Mouse (Mus musculus) forebrain, embryonic 13.5 days (tissue): ENCODE data around the gene Slc17a7. TPM values are rescaled to one million over a fixed set of nuclear protein-coding genes. Genes with fewer than 3 reads are reported as not detected.

Experiments
- ATAC-seq: fragments of 200-750 bp; cut with Nextera tagmentation; 2 replicates; pipeline ENCODE4 v1.8.0; 2017
- H3K27ac ChIP-seq: fragments of 300-500 bp; sonication (generic); 2 replicates; pipeline ENCODE4 v1.5.1; 2015; ENCODE audit warnings: inconsistent platforms, mild to moderate bottlenecking, moderate library complexity
- H3K27me3 ChIP-seq: fragments of 300-500 bp; sonication (generic); 2 replicates; pipeline ENCODE4 v1.6.1; 2015; ENCODE audit warnings: mild to moderate bottlenecking, inconsistent platforms
- H3K36me3 ChIP-seq: fragments of 300-500 bp; sonication (generic); 2 replicates; pipeline ENCODE4 v1.6.1; 2015; ENCODE audit warnings: mild to moderate bottlenecking, inconsistent platforms; ENCODE audit not compliant: poor library complexity, severe bottlenecking
- H3K4me1 ChIP-seq: fragments of 300-500 bp; sonication (generic); 2 replicates; pipeline ENCODE4 v1.6.1; 2015; ENCODE audit warnings: inconsistent platforms
- H3K4me2 ChIP-seq: fragments of 300-500 bp; sonication (generic); 2 replicates; pipeline ENCODE4 v1.6.1; 2015; ENCODE audit warnings: inconsistent platforms, mild to moderate bottlenecking, moderate library complexity
- H3K4me3 ChIP-seq: fragments of 300-500 bp; sonication (generic); 2 replicates; pipeline ENCODE4 v1.5.1; 2015; ENCODE audit warnings: mild to moderate bottlenecking, inconsistent platforms
- H3K9ac ChIP-seq: fragments of 300-500 bp; sonication (generic); 2 replicates; pipeline ENCODE4 v1.6.1; 2015; ENCODE audit warnings: mild to moderate bottlenecking, inconsistent platforms
- H3K9me3 ChIP-seq: fragments of 300-500 bp; sonication (generic); replicated peaks from 2 replicates; pipeline ENCODE4 v1.6.1; 2016; ENCODE audit warnings: inconsistent platforms
- WGBS: fragments of 180-500 bp; shearing (Covaris S2); methylation state at CpG from one replicate; pipeline ENCODE4 v1.1.7; 2015; 5-methylcytosine and 5-hydroxymethylcytosine counted together
- polyA plus RNA-seq: library from polyadenylated mRNA; unstranded; fragments of >200 nt; fragmentation: Nextera tagmentation; extraction: Ambion mirVana; gene quantifications from 2 replicates; pipeline ENCODE4 v1.2.1, GENCODE M21; 2015

Slc17a7 gene
- polyA plus RNA-seq, 1 experiment from 2014 or later: 14.2 TPM

GRCm38 (mm10) chr7:45135993-45136567 is 27.7 kb upstream of the Slc17a7 start, which contains the start of the genes Gm45713 and Flt3l:
Gene Gm45713, minus strand, starts transcription at chr7:45136231.
Gene Flt3l, minus strand, starts transcription at chr7:45136432.
- peak; percentile 87 for ATAC-seq
- WGBS: 2% methylated on average over 27 of the region's 29 CpGs
- H3K27me3 ChIP-seq: peaks cover 23% of the 10 kb centered on the region
- H3K4me1 ChIP-seq: peaks cover 6% of the 10 kb centered on the region; the same call in 1 of the 2 replicates
- peak within 1 kb of the TSS; percentile 59 for H3K9ac ChIP-seq
- no peaks in the 10 kb centered on the region for H3K36me3 ChIP-seq
- peak within 1 kb of the TSS; percentile 44 for H3K4me3 ChIP-seq
- no peaks in the 10 kb centered on the region for H3K9me3 ChIP-seq
- no peak within 1 kb of the TSS for H3K27ac ChIP-seq
- H3K4me2 ChIP-seq: peak within 1 kb of the TSS; percentile 67

- no peaks in the 10 kb centered on the region for H3K9me3 ChIP-seq
- no peak for ATAC-seq
- peaks cover 23% of the 10 kb centered on the region for H3K27me3 ChIP-seq
- WGBS: 82% methylated on average over 12 of the region's 12 CpGs
- H3K36me3 ChIP-seq: peaks cover 10% of the 10 kb centered on the region; the same call in 1 of the 2 replicates
- no peak overlapping the region for H3K9ac ChIP-seq
- no peak overlapping the region for H3K4me2 ChIP-seq
- H3K4me1 ChIP-seq: peaks cover 6% of the 10 kb centered on the region; the same call in 1 of the 2 replicates
- H3K27ac ChIP-seq: no peak overlapping the region
- H3K4me3 ChIP-seq: no peak overlapping the region
These were observed 26.4 kb upstream of the Slc17a7 start for GRCm38 (mm10) chr7:45137171-45138006.

- peaks cover 23% of the 10 kb centered on the region for H3K27me3 ChIP-seq
- no peak for ATAC-seq
- no peak overlapping the region for H3K4me3 ChIP-seq
- 85% methylated on average over 1 of the region's 1 CpGs for WGBS
- no peak overlapping the region for H3K27ac ChIP-seq
- no peaks in the 10 kb centered on the region for H3K9me3 ChIP-seq
- H3K36me3 ChIP-seq: peaks cover 17% of the 10 kb centered on the region; the same call in 1 of the 2 replicates
- no peak overlapping the region for H3K4me2 ChIP-seq
- peaks cover 6% of the 10 kb centered on the region; the same call in 1 of the 2 replicates for H3K4me1 ChIP-seq
- no peak overlapping the region for H3K9ac ChIP-seq
These were observed 25.3 kb upstream of the Slc17a7 start for GRCm38 (mm10) chr7:45138403-45138802.

GRCm38 (mm10) chr7:45139904-45140723 is 23.6 kb upstream of the Slc17a7 start:
- no peak overlapping the region for H3K4me3 ChIP-seq
- H3K27me3 ChIP-seq: peaks cover 14% of the 10 kb centered on the region
- no peak overlapping the region for H3K27ac ChIP-seq
- H3K9me3 ChIP-seq: no peaks in the 10 kb centered on the region
- H3K4me1 ChIP-seq: peaks cover 6% of the 10 kb centered on the region; the same call in 1 of the 2 replicates
- 82% methylated on average over 8 of the region's 8 CpGs for WGBS
- no peak overlapping the region for H3K9ac ChIP-seq
- peaks cover 33% of the 10 kb centered on the region for H3K36me3 ChIP-seq
- no peak for ATAC-seq
- no peak overlapping the region for H3K4me2 ChIP-seq

GRCm38 (mm10) chr7:45141319-45141718 is 22.4 kb upstream of the Slc17a7 start:
- no peak overlapping the region for H3K4me3 ChIP-seq
- H3K36me3 ChIP-seq: peaks cover 43% of the 10 kb centered on the region
- no peaks in the 10 kb centered on the region for H3K9me3 ChIP-seq
- no peak for ATAC-seq
- WGBS: 92% methylated on average over 3 of the region's 3 CpGs
- peaks cover 5% of the 10 kb centered on the region for H3K27me3 ChIP-seq
- H3K27ac ChIP-seq: no peak overlapping the region
- no peak overlapping the region for H3K4me2 ChIP-seq
- no peaks in the 10 kb centered on the region for H3K4me1 ChIP-seq
- H3K9ac ChIP-seq: no peak overlapping the region

- ATAC-seq: no peak
- H3K4me2 ChIP-seq: no peak overlapping the region
- H3K4me1 ChIP-seq: no peaks in the 10 kb centered on the region
- no peak overlapping the region for H3K9ac ChIP-seq
- peaks cover 4% of the 10 kb centered on the region for H3K27me3 ChIP-seq
- H3K27ac ChIP-seq: no peak overlapping the region
- 87% methylated on average over 5 of the region's 5 CpGs for WGBS
- no peaks in the 10 kb centered on the region for H3K9me3 ChIP-seq
- peaks cover 43% of the 10 kb centered on the region for H3K36me3 ChIP-seq
- no peak overlapping the region for H3K4me3 ChIP-seq
These were observed 21.8 kb upstream of the Slc17a7 start for GRCm38 (mm10) chr7:45141914-45142313.

DNA sequence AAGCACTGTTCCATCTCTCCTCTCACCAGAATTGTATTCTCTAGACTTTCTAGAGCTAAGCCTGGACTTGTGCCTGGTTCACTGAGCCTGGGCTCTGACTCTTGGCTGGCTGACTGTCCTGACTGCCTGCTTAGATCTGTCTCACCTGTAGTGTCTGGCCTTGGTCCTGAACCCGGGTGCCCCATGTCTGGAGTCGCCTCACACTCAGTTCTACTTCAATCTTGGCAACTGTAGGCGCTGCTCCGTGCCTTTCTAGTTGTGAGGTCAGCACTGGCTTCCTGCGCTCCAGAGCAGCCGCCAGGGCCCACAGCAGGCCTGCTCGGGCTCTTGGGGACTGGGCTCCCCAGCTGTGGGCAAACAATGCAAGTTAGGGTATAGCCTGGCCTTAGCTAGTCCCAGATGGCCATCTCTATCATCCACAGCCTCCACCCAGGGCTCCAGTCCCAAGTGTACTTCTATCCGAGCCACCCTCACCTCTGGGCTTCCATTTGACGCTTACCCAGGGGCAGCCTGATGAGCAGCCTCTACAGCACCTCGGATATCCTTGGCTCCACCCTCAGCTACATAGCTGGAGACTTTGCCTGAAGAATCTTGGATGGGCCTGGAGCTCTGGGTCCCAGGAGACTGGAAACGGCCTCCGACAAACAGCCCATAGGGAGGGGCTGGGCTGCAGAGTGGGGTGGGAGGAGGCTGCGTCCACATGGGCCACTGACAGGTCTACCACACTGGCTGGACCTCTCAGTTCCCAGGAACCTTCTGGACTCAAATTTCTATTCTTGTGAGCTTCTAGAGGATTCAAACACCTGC is 19.2 kb upstream of the Slc17a7 start:
- no peak overlapping the region for H3K27ac ChIP-seq
- H3K27me3 ChIP-seq: no peaks in the 10 kb centered on the region
- H3K9ac ChIP-seq: no peak overlapping the region
- no peaks in the 10 kb centered on the region for H3K9me3 ChIP-seq
- no peaks in the 10 kb centered on the region for H3K4me1 ChIP-seq
- no peak for ATAC-seq
- H3K36me3 ChIP-seq: peaks cover 47% of the 10 kb centered on the region
- no peak overlapping the region for H3K4me3 ChIP-seq
- no peak overlapping the region for H3K4me2 ChIP-seq
- WGBS: 88% methylated on average over 13 of the region's 13 CpGs

- no peak for ATAC-seq
- H3K4me1 ChIP-seq: no peaks in the 10 kb centered on the region; the same call in 1 of the 2 replicates
- no peaks in the 10 kb centered on the region for H3K9me3 ChIP-seq
- H3K9ac ChIP-seq: no peak overlapping the region
- WGBS: 92% methylated on average over 8 of the region's 8 CpGs
- no peak overlapping the region for H3K4me3 ChIP-seq
- no peaks in the 10 kb centered on the region for H3K27me3 ChIP-seq
- H3K27ac ChIP-seq: no peak overlapping the region
- no peak overlapping the region for H3K4me2 ChIP-seq
- H3K36me3 ChIP-seq: peaks cover 47% of the 10 kb centered on the region
These were observed 18.3 kb upstream of the Slc17a7 start for GRCm38 (mm10) chr7:45145460-45145859.

DNA sequence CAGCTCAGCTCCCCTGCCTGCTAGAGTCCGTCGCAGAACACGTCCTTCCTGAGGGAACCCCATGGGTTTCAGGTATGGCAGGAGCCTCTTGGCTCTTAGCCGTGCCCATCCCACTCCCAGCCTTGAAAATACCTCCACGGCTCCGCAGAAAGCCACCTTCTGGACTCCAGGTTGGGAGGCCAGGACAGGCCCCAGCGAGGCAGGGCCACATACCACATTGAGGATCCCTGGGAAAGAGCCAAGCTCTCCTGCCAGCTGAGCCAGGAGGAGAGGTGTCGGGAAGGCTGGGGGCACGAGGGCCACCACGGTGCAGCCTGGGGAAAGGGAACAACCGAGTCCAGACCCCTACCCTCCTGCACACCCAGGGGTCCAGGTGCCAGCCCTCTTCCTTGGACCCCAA is 16.5 kb upstream of the Slc17a7 start:
- ATAC-seq: no peak
- peaks cover 16% of the 10 kb centered on the region for H3K4me1 ChIP-seq
- H3K4me2 ChIP-seq: no peak overlapping the region
- H3K9me3 ChIP-seq: no peaks in the 10 kb centered on the region
- 93% methylated on average over 10 of the region's 11 CpGs for WGBS
- H3K36me3 ChIP-seq: peaks cover 38% of the 10 kb centered on the region
- no peak overlapping the region for H3K27ac ChIP-seq
- no peak overlapping the region for H3K9ac ChIP-seq
- H3K4me3 ChIP-seq: no peak overlapping the region
- H3K27me3 ChIP-seq: no peaks in the 10 kb centered on the region

GRCm38 (mm10) chr7:45147899-45148298 is 15.8 kb upstream of the Slc17a7 start:
- no peak overlapping the region for H3K27ac ChIP-seq
- no peaks in the 10 kb centered on the region for H3K27me3 ChIP-seq
- H3K9me3 ChIP-seq: no peaks in the 10 kb centered on the region
- no peak overlapping the region for H3K4me2 ChIP-seq
- H3K9ac ChIP-seq: no peak overlapping the region
- peaks cover 16% of the 10 kb centered on the region for H3K4me1 ChIP-seq
- WGBS: 93% methylated on average over 11 of the region's 11 CpGs
- no peak overlapping the region for H3K4me3 ChIP-seq
- H3K36me3 ChIP-seq: peaks cover 32% of the 10 kb centered on the region
- no peak for ATAC-seq

DNA sequence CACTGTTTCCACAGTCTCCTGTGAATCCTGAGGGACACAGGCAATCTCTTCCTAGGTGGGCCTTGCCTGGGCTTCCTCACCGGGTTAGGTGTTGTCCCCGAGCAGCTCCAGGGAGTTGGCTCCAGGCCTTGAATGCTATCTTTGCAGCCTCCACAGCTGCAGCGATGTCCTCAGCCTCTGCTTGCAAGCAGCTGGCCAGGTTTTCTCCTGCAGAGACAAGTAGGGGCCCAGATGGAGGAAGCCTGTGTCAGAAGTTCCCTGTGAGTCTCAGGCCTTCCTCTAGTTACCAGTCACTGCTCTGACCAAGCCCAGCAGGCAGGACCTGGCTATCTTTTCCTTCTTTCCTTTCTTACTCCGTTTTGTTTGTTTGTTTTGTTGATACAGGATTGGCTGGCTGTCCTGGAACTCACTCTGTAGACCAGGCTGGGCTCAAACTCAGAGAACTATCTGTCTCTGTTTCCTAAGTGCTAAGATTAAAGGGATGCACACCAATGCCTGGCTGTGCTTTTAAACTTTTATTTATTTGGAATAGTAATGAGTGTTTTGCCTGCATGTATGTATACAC is 15.1 kb upstream of the Slc17a7 start:
- peaks cover 29% of the 10 kb centered on the region for H3K36me3 ChIP-seq
- no peak for ATAC-seq
- no peak overlapping the region for H3K4me2 ChIP-seq
- H3K27ac ChIP-seq: no peak overlapping the region
- no peaks in the 10 kb centered on the region for H3K9me3 ChIP-seq
- peaks cover 21% of the 10 kb centered on the region for H3K4me1 ChIP-seq
- H3K27me3 ChIP-seq: no peaks in the 10 kb centered on the region
- H3K4me3 ChIP-seq: no peak overlapping the region
- 65% methylated on average over 4 of the region's 4 CpGs for WGBS
- H3K9ac ChIP-seq: 0 out of 2 replicates have a peak overlapping the region, but pooled peaks have one; percentile 13
